Comparison of ENCODE assay signal across 11 mouse cellular contexts in genomic region chr9:44748473-44748872, GRCm38 (mm10). TPM values are rescaled to one million over a fixed set of nuclear protein-coding genes. Genes with fewer than 3 reads are reported as not detected.
DNase-seq lines count a peak whose midpoint lies in the region; ATAC-seq and TF ChIP-seq lines count a peak whose summit lies in the region.
"Had no signal": no experiment of that assay in that cellular context is flagged by ENCODE, and none has a peak within 500 bp of the region (broad histone marks: within the 10 kb centered on the region; RNA-seq: fewer than 3 reads in every experiment).

No protein-coding gene starts in this region.

- WGBS in hindbrain, postnatal 0 days: 95% methylated on average over 7 of the region's 7 CpGs
- 96% methylated on average over 7 of the region's 7 CpGs for WGBS in hindbrain, embryonic 14.5 days

- H3K27ac ChIP-seq in hindbrain, postnatal 0 days: no peak overlapping the region
- no peak overlapping the region for H3K27ac ChIP-seq in hindbrain, embryonic 14.5 days
- H3K27ac ChIP-seq: liver, embryonic 12.5 days had no signal

- H3K4me1 ChIP-seq in hindbrain, postnatal 0 days (ENCODE audit: insufficient read depth, low read length): no peaks in the 10 kb centered on the region
- H3K4me1 ChIP-seq in hindbrain, embryonic 14.5 days (replicated peaks; ENCODE audit: control insufficient read depth, insufficient read depth, low read length): no peaks in the 10 kb centered on the region
- H3K4me1 ChIP-seq: liver, embryonic 12.5 days had no signal

- no peaks in the 10 kb centered on the region for H3K9me3 ChIP-seq in hindbrain, postnatal 0 days (ENCODE audit: low read length)
- H3K9me3 ChIP-seq in hindbrain, embryonic 14.5 days (ENCODE audit: control insufficient read depth, low read length): no peaks in the 10 kb centered on the region
- H3K9me3 ChIP-seq: liver, embryonic 12.5 days had no signal

- no peak for DNase-seq in hindbrain, postnatal 0 days (ENCODE audit: low spot score)
- DNase-seq in hindbrain, embryonic 14.5 days (ENCODE audit: low spot score): no peak
- peak; percentile 54 for DNase-seq in lung, postnatal 10 days
- no peak for DNase-seq in lung, postnatal 25 days (ENCODE audit: low spot score)
- DNase-seq in ZHBTc4 (ENCODE audit: low read depth, low spot score): peak; percentile 50
- peak; percentile 66 for DNase-seq in skeletal muscle tissue, adult 2 months (ENCODE audit: low read depth, low spot score)
- DNase-seq in urinary bladder, adult 18-20 months (ENCODE audit: low spot score in 2 of 2): no peak
- DNase-seq: gastrocnemius, postnatal 14 days had no signal

- no peak for ATAC-seq in hindbrain, postnatal 0 days
- no peak for ATAC-seq in hindbrain, embryonic 14.5 days (ENCODE audit: low FRiP score)
- ATAC-seq: forebrain, embryonic 14.5 days; liver, embryonic 12.5 days had no signal

- H3K4me2 ChIP-seq in hindbrain, postnatal 0 days (ENCODE audit: low read depth, low read length): no peak overlapping the region
- no peak overlapping the region for H3K4me2 ChIP-seq in hindbrain, embryonic 14.5 days (replicated peaks)
- H3K4me2 ChIP-seq: liver, embryonic 12.5 days had no signal

- H3K36me3 ChIP-seq in hindbrain, postnatal 0 days (ENCODE audit: insufficient read depth, low read length): peaks cover 47% of the 10 kb centered on the region
- H3K36me3 ChIP-seq in hindbrain, embryonic 14.5 days (replicated peaks; ENCODE audit: control insufficient read depth, insufficient read depth): peaks cover 98% of the 10 kb centered on the region

- H3K9ac ChIP-seq in hindbrain, postnatal 0 days (replicated peaks; ENCODE audit: low read length): no peak overlapping the region
- no peak overlapping the region for H3K9ac ChIP-seq in hindbrain, embryonic 14.5 days
- H3K9ac ChIP-seq: liver, embryonic 12.5 days had no signal

- H3K27me3 ChIP-seq in hindbrain, postnatal 0 days (ENCODE audit: insufficient read depth, low read length): no peaks in the 10 kb centered on the region
- no peaks in the 10 kb centered on the region for H3K27me3 ChIP-seq in hindbrain, embryonic 14.5 days (ENCODE audit: control insufficient read depth, insufficient read depth, low read length)
- H3K27me3 ChIP-seq: liver, embryonic 12.5 days had no signal

- TF ChIP-seq CTCF in hindbrain, postnatal 0 days (IDR thresholded peaks at IDR 0.05; ENCODE audit: low read depth): peak; percentile 13; the same call in 1 of the 2 replicates

- H3K4me3 ChIP-seq in hindbrain, postnatal 0 days (ENCODE audit: low read length): no peak overlapping the region
- no peak overlapping the region for H3K4me3 ChIP-seq in hindbrain, embryonic 14.5 days (replicated peaks; ENCODE audit: low read length)
- H3K4me3 ChIP-seq: liver, embryonic 12.5 days; myocyte had no signal

RNA-seq across cellular contexts. Expression of gene Phldb1, which starts 13.5 kb away (rescaled TPM):
- 114 and 152 TPM in 2 replicates for total RNA-seq in hindbrain, postnatal 0 days (2014; rRNA removed)
- polyA plus RNA-seq in hindbrain, postnatal 0 days (2015; fragmentation: Nextera tagmentation; extraction: Ambion mirVana): 31.9 and 35.3 TPM in 2 replicates
- polyA plus RNA-seq in hindbrain, embryonic 14.5 days (2014; fragmentation: Nextera tagmentation; extraction: Ambion mirVana): 41.9 and 46.4 TPM in 2 replicates

RNA-seq across cellular contexts. Expression of gene Arcn1, which starts 19.2 kb away (rescaled TPM):
- total RNA-seq in hindbrain, postnatal 0 days (2014; rRNA removed): 77.1 and 88.4 TPM in 2 replicates
- polyA plus RNA-seq in hindbrain, postnatal 0 days (2015; fragmentation: Nextera tagmentation; extraction: Ambion mirVana): 102 and 109 TPM in 2 replicates
- polyA plus RNA-seq in hindbrain, embryonic 14.5 days (2014; fragmentation: Nextera tagmentation; extraction: Ambion mirVana): 148 and 169 TPM in 2 replicates

RNA-seq across cellular contexts. Expression of gene Ift46, which starts 19.2 kb away (rescaled TPM):
- 56.0 and 61.6 TPM in 2 replicates for total RNA-seq in hindbrain, postnatal 0 days (2014; rRNA removed)
- 142 and 144 TPM in 2 replicates for polyA plus RNA-seq in hindbrain, postnatal 0 days (2015; fragmentation: Nextera tagmentation; extraction: Ambion mirVana)
- 141 and 158 TPM in 2 replicates for polyA plus RNA-seq in hindbrain, embryonic 14.5 days (2014; fragmentation: Nextera tagmentation; extraction: Ambion mirVana)

RNA-seq across cellular contexts. Expression of gene Tmem25, which starts 50.6 kb away (rescaled TPM):
- total RNA-seq in hindbrain, postnatal 0 days (2014; rRNA removed): 26.3 and 41.3 TPM in 2 replicates
- polyA plus RNA-seq in hindbrain, postnatal 0 days (2015; fragmentation: Nextera tagmentation; extraction: Ambion mirVana): 28.9 and 31.9 TPM in 2 replicates
- polyA plus RNA-seq in hindbrain, embryonic 14.5 days (2014; fragmentation: Nextera tagmentation; extraction: Ambion mirVana): 14.2 and 14.3 TPM in 2 replicates

RNA-seq across cellular contexts. Expression of gene Ttc36, which starts 54.4 kb away (rescaled TPM):
- total RNA-seq in hindbrain, postnatal 0 days (2014; rRNA removed): not detected in 2 replicates
- polyA plus RNA-seq in hindbrain, postnatal 0 days (2015; fragmentation: Nextera tagmentation; extraction: Ambion mirVana): 1.7 TPM in 1 of 2 replicates, not detected in the other
- not detected in 2 replicates for polyA plus RNA-seq in hindbrain, embryonic 14.5 days (2014; fragmentation: Nextera tagmentation; extraction: Ambion mirVana)

Comparison
In these comparisons a context has a peak if more than half of its experiments do, and no peak if none do; other contexts are left out.
1. DNase-seq: peak in lung, postnatal 10 days (single experiment), ZHBTc4 (single experiment) and skeletal muscle tissue, adult 2 months (single experiment); none in hindbrain, postnatal 0 days (single experiment), hindbrain, embryonic 14.5 days (single experiment), lung, postnatal 25 days (single experiment) and urinary bladder, adult 18-20 months (0 of 2).